Mouse (Mus musculus) layer of hippocampus, adult 2 months (tissue): ENCODE measurements at regions not wholly inside any gene's neighbourhood (a gene's known extent, or its start where the extent isn't known, plus 50 kb on each side); places are given as distances from the start of the nearest gene placed in this dataset.

Experiments used
- DNase-seq, 2 experiments: peaks; one replicate each; pipeline ENCODE4 v3.0.0; 2022; ENCODE audit warnings: low spot score in 2 of 2
- H3K27ac ChIP-seq: fragments of 200-600 bp; 2 replicates; pipeline ENCODE4 v1.8.1; 2022
- H3K4me3 ChIP-seq: fragments of 200-600 bp; 2 replicates; pipeline ENCODE4 v1.8.1; 2022; ENCODE audit warnings: mild to moderate bottlenecking
- CTCF ChIP-seq: fragments of 200-600 bp; conservative IDR thresholded peaks from 2 replicates; pipeline ENCODE4 v1.8.1; 2022; ENCODE audit warnings: antibody characterized with exemption, mild to moderate bottlenecking, moderate library complexity

GRCm38 (mm10) chr2:9468651-9469050 is 412.4 kb upstream of the 4930412O13Rik start:
- H3K27ac ChIP-seq = no peak overlapping the region
- TF ChIP-seq CTCF = no peak
- peak; percentile 21 to 24 for DNase-seq
- H3K4me3 ChIP-seq = no peak overlapping the region

GRCm38 (mm10) chr2:9481678-9482345 is 399.2 kb upstream of the 4930412O13Rik start:
- TF ChIP-seq CTCF = no peak
- H3K4me3 ChIP-seq = no peak overlapping the region
- DNase-seq = no peak
- no peak overlapping the region for H3K27ac ChIP-seq

- H3K27ac ChIP-seq = no peak overlapping the region
- no peak for TF ChIP-seq CTCF
Measured at GRCm38 (mm10) chr2:9487381-9487914, 393.6 kb upstream of the 4930412O13Rik start.

GRCm38 (mm10) chr2:9493606-9494145 is 387.4 kb upstream of the 4930412O13Rik start:
- no peak for DNase-seq
- H3K4me3 ChIP-seq = no peak overlapping the region
- H3K27ac ChIP-seq = no peak overlapping the region
- no peak for TF ChIP-seq CTCF

More at GRCm38 (mm10) chr2:9487381-9487914, 393.6 kb upstream of the 4930412O13Rik start:
- H3K4me3 ChIP-seq = no peak overlapping the region
- no peak for DNase-seq

DNA sequence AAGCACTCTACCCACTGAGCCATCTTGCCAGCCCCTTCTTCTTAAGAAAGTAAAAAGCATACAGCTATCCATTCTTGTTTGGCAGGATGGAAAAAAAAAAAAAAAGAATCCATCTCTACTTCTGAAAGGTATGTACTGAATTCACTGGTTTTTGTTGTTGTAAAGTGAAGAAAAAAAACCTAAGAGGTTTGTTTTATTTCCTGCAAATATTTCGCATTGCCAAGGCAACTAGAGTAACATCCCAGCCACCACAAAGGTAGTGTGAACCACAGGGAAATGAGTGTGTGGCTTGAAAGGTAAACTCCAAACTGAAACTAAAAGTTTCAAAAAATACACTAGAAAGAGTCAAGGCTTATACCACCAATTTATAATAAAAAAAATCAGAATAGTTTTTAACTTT is 361.0 kb upstream of the 4930412O13Rik start:
- no peak for DNase-seq
- no peak overlapping the region for H3K27ac ChIP-seq
- no peak for TF ChIP-seq CTCF
- H3K4me3 ChIP-seq = no peak overlapping the region

DNA sequence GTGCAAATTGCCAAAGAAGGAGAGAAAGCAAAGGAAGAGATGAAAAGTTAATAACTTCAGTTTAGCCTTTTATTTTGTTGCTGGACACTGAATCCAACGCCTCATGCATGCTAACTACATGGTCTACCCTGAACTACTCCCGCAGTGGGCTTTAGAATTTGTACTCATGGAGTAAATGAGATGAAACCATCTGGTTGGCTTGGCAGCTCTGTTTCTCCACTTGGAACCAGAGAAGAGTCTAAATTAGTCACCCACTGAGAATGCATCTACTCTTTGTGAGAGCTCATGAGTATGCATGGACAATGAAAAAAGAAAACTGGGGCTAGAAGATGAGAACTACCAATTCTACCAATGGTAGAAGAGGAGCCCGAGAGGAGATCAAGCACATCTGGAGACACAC is 355.1 kb upstream of the 4930412O13Rik start:
- H3K4me3 ChIP-seq = no peak overlapping the region
- no peak for TF ChIP-seq CTCF
- DNase-seq = no peak
- H3K27ac ChIP-seq = no peak overlapping the region

DNA sequence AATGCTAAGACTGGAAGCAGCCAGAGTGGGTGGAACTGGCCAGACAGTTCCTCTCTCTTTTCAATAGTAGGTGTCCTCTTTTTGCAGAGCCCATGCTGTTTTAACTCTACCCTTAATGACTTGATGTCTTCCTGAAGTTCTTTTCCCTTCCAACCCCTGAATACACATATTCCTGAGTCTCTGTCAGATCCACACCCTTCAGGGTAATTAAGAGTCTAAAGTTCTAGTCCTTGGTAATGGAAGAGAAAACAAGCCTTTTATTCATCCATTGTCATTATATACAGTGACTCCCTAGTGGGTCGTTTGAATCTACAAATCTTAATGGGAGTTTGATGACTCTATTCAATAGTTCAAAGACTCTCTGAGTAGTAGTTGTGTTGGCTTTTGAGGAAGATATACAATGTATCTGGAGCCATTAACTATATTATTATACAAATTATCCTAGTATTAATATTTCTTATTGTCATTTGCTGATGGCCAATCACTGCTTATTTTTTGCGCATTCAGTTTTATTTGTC is 345.9 kb upstream of the 4930412O13Rik start:
- Histone ChIP-seq H3K4me3 (no peak overlapping the region), H3K27ac (no peak overlapping the region)
- no peak for TF ChIP-seq CTCF
- no peak for DNase-seq

DNA sequence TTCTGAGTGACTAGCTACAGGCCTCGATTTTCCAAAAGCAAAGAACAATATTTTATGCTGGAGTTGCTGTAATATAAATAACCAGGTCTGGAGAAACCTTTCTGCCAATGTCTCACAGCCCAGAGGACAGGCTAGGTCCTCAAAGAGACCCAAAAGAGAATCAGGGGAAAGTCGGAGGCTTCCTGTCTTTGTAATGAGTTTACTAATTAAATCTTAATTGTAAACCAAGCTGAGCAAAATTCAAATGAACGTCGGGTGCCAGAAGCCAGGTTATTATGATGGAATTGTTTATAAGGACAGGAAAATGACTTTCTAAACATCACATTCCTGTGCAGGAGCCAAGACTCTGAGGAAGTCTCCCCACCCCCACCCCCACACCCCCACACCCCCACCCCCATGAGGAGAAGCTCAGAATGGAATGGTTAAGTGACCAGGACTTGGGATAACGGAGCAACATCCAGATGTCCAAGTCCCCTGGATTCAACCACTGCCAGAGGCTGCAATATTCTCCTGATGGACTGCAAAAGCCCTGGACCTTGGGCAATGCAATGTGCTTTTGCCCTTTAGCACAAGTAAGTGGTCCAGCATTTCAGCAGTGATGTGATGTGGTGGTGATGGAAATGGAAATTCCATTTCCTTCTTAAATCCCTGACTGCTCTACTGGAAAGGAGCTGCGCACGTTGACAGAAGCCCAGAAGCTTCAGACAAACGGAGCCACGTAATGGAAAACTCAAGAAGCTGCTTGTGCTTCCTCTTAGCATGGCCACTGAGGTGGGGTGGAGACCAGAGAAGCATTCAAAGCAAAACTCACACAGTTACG is 333.1 kb upstream of the 4930412O13Rik start:
- no peak for TF ChIP-seq CTCF
- no peak overlapping the region for H3K27ac ChIP-seq
- no peak for DNase-seq
- no peak overlapping the region for H3K4me3 ChIP-seq

GRCm38 (mm10) chr2:9553313-9553712 is 327.7 kb upstream of the 4930412O13Rik start:
- TF ChIP-seq CTCF = no peak
- no peak overlapping the region for H3K4me3 ChIP-seq
- no peak for DNase-seq
- no peak overlapping the region for H3K27ac ChIP-seq

DNA sequence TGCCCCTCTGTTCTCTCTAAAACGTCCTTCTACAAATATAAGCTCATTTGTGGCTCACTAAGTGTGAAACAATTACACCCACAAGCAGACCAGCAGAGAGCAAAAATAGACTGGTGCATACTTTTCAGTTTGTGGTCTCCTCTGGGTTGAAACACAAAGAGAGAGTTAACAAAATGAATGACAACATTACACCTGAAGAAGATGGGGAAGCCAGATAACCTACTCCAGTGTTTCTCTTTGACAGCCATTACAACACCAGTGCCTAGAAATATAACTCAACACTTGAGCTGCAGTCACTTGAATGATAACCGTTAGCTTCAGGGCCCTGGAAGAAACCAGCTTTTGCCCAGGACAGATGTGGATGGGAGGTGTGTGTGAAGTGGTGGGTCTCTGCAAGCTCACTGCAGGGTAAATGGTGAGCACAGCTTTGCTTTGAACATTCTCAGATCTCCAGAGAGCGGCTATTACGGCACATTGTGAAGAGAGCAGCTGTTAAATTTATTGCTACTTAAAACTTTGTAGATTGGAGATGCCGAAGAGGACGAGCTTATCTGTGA is 316.5 kb upstream of the 4930412O13Rik start:
- no peak for TF ChIP-seq CTCF
- DNase-seq = no peak
- Histone ChIP-seq H3K27ac (no peak overlapping the region), H3K4me3 (no peak overlapping the region)

GRCm38 (mm10) chr2:9569220-9569619 is 311.8 kb upstream of the 4930412O13Rik start:
- no peak for TF ChIP-seq CTCF
- Histone ChIP-seq H3K27ac (no peak overlapping the region), H3K4me3 (no peak overlapping the region)
- no peak for DNase-seq

- H3K4me3 ChIP-seq = no peak overlapping the region
- DNase-seq = no peak
- H3K27ac ChIP-seq = no peak overlapping the region
- TF ChIP-seq CTCF = no peak
Measured at GRCm38 (mm10) chr2:9574196-9574595, 306.9 kb upstream of the 4930412O13Rik start.

DNA sequence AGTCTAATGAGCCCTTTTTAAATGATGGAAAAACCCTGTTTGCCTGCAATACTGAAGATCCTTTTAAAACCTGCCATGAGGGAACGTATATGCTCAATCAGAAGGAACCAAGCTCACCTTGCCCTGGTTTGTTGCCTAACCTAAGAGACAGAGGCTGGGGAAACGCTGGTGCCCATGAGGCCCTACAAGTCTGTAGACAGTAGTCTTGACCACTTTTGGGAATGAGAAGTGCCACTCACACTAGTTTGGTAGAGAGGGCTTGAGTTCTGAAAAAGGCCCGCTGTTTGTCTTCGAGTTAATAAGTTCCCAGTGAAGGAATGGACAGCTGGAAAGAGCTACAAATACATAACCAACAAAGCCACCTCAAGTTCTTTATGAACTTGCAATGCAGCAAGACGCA is 306.4 kb upstream of the 4930412O13Rik start:
- Histone ChIP-seq H3K27ac (no peak overlapping the region), H3K4me3 (no peak overlapping the region)
- no peak for TF ChIP-seq CTCF
- no peak for DNase-seq
